Mouse (Mus musculus) olfactory bulb, adult 2 months (tissue): ENCODE data around the gene Adamtsl1.

Source experiments
- CTCF ChIP-seq: fragments of 200-500 bp; IDR thresholded peaks from 2 replicates; pipeline ENCODE4 v1.5.1; 2012; ENCODE audit warnings: low read depth, mild to moderate bottlenecking, low read length, moderate library complexity; ENCODE audit not compliant: insufficient read depth
- POLR2A ChIP-seq: fragments of 200-500 bp; IDR thresholded peaks from 2 replicates; pipeline ENCODE4 v1.6.1; 2012; ENCODE audit warnings: mild to moderate bottlenecking, low read depth, low read length, moderate library complexity; ENCODE audit not compliant: insufficient read depth

- TF ChIP-seq POLR2A (no peak), CTCF (no peak)
Observed at GRCm38 (mm10) chr4:86317916-86318542, 804.1 kb downstream of the Adamtsl1 start.
